Mouse (Mus musculus) kidney, adult 2 months (tissue): Measurements from ENCODE around the gene Prkce.

Source experiments
- CTCF ChIP-seq: fragments of 200-500 bp; conservative IDR thresholded peaks from 2 replicates; pipeline ENCODE4 v1.5.1; 2011; ENCODE audit warnings: low read depth, mild to moderate bottlenecking, control low read depth, low read length, moderate library complexity, mixed read lengths; ENCODE audit not compliant: insufficient read depth, insufficient read length
- POLR2A ChIP-seq: fragments of 200-500 bp; IDR thresholded peaks from one replicate; pipeline ENCODE4 v1.6.1; 2011; ENCODE audit warnings: low read depth, low read length, control low read depth

- TF ChIP-seq POLR2A = no peak
- TF ChIP-seq CTCF = no peak
Observed at GRCm38 (mm10) chr17:86319967-86320602, 152.5 kb downstream of the Prkce start.
